Mouse (Mus musculus) telencephalon, adult 2 months (tissue): ENCODE data around the gene Cbs.
A peak's percentile ranks its signal among the peaks of the same experiment; 100 is the strongest.

Experiments
- DNase-seq: peaks from one replicate; pipeline ENCODE4 v3.0.0-alpha.2; 2011; ENCODE audit warnings: low read depth, low spot score

Cbs gene

DNA sequence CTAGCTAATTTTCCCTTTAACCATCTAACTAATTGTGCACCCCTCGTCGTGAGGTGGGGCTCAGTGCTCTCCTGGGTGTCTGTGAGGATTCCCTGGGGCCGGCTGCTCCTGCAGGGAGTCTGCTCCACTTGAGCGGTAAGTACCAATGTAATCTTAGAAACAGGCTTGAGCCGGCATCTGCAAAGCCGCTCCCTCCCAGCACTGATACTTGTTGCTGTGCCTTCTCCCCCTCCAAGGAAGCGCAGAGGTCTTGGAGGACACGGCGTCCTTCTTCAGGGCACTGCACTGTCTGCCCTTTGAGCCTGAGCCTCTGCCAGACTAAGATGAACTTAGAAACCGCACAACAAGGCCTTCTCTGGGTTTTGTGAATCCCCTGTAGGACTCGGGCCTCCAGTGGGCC is 46.2 kb downstream of the Cbs start:
- no peak for DNase-seq

DNA sequence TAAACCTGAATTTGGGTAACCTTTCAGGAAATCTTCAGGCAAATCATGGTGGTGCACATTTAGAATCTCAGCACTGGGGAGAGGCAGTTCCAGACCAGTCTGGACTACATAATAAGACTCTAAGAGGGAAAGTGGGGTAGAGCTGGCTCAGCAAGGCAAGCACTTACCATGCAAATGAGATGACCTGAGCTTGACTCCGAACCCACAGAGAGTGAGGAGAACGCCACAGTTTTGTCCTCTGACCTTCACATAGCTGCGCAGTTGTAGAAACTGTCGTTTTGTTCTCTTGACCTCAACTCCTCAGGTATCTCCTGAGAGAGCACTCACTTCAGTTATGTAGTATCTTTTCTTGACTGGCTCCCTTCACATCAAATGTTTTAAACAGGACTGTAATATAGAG is 48.3 kb downstream of the Cbs start:
- DNase-seq: no peak

DNA sequence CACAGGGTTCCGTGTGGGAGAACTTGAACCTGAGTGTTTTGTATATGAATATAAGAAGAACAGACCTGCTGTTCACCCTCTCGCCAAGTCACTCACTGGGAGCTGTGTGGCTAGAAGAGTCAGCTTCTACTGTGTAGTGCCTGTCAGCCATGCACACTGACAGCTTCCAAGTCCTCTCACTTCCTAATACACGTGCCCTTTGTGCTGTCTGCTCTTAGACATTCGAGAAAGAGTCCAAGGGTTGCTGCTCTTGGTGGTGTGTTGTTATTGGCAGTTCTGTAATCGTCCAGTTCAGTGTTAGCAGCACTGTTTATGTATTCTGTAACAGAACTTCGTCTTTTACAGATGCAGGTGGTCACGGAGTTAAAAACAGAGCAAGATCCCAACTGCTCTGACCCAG is 48.9 kb downstream of the Cbs start:
- no peak for DNase-seq

DNA sequence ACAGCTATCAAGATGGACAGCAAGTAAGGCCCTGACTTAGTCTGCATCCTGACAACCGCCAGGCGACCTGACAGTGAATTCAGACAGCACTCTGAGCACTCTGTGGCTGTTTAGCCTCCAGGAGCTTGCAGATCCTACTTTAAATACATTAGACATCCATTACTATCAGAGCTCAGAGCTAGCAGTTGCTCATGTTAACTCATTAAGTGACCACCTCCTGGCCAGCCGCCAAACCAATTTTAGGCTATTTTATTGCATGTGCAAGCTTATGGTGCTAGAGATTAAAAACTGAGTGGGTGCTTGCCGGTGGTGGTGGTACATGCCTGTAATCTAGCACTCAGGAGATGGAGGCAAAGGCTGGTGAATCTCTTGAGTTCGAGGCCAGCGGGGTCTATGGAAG is 53.3 kb downstream of the Cbs start:
- no peak for DNase-seq

DNA sequence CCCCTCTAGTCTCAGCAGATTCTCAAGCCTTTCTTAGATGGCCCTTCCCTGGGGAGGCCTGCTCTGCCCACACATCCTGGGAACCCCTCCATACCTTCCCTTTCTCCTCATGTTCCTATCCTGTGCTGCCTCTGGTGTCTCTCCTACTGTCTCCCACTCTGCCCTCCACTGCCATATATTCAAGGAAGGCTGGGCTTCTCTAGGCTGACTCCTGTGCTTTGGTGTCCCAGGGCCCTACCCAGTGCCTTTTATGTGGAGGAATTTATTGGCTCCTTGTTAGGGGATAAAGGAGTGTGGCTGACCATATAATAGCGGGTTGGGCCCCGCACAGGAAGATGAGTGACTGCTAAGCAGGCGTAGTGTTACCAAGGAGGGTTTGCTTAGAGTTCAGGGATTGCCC is 53.9 kb downstream of the Cbs start:
- no peak for DNase-seq

DNA sequence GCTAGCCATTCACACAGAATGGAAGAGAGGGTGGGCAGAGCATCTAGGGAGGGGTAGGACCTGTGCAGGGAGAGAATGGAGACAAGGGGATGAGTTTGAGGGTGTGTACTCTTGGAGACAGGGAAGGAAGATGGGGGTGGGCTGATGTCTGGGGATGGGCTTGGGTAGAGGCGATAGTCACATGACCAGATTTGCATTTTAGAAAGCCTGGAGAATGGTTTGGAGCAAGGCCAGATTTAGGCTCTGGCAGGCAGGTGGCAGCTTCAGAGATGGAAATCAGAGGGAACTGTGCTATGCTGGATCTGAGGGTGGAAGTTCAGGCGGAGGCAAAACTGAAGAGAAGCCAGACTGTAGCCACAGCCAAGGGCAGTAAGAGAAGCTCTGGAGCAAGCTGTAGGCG is 56.7 kb downstream of the Cbs start:
- no peak for DNase-seq

DNA sequence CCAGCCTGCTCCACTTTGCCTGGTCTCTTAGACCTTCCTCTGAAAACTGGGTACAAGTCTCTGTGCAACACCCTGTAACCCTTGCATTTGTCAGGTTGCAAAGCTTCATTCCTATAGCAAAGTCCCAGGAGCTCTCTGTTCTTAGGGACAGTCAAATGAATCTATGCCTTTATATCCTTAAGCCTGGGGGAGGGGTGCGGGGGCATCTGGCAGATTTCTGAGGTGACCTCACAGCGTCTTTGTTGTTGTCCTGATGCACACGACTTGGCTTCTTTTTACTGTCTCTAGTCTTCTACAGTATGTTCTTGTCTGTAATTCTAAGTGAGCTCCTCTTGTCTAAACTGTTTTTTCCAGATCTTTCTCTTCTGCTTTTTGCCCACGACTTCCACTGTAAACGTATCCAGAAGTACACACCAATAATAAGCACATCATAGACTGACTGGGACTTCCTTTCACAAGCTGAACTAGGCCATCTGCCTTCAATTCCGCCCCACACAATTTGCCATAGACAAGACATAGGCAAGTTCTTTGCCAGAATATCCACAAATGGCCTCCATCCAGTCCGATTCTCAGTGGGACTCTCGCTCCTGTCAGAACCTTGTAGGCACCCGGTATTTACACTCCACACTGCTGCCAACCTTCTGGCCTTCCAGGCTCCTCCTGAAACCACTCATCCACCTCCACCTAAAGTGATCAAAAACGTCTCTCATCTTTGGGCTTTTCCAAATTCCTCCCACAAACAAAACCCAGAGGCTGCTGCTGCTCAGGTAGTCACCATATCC is 60.5 kb downstream of the Cbs start:
- no peak for DNase-seq

DNA sequence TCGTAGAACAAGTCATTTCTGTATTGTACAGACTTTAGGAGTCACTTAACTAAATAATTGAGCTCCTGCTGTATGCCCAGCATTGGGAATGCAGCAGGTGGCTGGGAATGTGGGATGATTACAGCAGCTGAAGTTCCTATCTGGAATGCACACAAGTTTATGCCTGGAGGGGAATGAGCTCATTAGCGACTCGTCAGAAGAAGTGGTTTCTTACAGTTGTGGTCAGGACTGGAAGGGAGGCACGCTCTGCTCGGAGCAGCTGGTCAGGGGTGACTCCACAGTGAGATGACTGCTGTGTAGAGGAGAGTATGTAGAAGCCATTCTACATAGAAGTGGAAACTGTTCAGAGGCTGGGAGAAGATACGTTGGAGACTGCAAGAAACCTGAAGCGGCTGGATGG is 62.4 kb downstream of the Cbs start:
- no peak for DNase-seq

DNA sequence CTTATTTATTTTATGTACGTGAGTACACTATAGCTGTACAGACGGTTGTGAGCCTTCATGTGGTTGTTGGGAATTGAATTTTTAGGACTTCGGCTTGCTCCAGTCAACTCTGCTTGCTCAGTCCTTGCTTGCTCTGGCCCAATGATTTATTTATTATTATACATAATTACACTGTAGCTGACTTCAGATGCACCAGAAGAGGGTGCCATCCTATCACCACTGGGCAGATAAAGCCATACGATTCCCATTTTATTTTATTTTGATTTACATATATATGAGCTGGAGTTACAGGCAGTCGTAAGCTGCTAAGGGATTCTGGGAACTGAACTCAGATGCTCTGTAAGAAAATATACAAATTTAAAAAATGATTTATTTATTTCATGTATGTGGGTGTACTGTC is 65.3 kb downstream of the Cbs start:
- no peak for DNase-seq

DNA sequence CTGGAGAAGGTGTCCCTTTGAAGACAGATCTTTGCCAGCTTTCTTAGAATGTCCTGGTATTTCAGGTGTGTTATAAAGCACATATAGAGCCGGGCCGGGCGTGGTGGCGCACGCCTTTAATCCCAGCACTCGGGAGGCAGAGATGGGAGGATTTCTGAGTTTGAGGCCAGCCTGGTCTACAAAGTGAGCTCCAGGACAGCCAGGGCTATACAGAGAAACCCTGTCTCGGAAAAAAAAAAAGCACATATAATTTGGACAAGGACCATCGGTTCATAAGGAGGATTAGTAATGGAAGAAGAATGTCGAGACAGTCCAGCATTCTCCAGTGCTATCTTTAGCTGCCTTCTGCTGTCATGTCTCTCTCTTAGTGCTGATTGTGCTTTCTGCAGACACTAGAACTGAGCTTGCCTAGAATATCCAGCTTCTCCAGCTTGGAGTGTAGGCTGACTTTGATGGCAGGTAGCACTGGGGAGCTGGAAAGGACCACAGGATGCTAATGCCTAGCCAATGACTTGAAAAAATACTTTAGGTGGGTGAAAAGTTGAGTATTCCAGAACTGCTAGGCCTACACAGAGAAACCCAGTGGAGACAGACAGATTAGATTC is 66.6 kb downstream of the Cbs start:
- peak; percentile 70 for DNase-seq

DNA sequence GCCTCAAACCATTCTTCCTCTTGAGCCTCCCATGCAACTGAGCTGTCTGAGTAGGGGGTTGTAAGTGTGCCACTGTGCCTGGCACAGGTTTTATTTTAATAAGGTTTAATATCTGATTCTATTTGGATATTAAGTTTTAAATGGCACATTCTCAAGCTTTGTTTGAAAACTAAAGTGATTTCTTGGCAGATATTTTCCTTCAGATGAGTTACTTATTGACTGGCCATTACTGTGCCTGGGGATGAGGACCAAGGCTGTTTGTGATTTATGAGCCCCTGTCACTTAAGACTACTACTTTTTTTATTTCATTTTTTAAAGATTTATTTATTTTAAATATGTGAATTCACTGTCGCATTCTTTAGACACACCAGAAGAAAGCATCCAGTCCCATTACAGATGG is 67.3 kb downstream of the Cbs start:
- no peak for DNase-seq

DNA sequence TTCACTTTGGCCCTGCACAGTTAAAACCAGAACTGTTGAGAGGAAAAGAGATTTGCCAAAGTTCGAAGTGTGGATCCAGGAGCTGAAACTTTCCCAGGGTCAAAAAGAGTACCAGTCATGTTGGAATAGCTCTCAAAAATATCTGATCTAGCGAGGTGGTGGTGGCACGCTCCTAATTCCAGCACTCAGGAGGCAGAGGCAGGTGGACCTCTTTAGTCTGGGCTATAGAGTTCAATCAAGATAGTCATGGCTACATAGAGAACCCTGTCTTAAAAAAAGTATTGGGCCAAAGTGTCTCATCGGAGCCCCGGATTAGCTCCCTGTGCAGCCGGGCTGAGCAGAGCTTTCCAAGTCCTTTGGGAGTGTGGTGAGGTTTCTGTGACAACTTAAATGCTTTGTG is 70.8 kb downstream of the Cbs start:
- no peak for DNase-seq

DNA sequence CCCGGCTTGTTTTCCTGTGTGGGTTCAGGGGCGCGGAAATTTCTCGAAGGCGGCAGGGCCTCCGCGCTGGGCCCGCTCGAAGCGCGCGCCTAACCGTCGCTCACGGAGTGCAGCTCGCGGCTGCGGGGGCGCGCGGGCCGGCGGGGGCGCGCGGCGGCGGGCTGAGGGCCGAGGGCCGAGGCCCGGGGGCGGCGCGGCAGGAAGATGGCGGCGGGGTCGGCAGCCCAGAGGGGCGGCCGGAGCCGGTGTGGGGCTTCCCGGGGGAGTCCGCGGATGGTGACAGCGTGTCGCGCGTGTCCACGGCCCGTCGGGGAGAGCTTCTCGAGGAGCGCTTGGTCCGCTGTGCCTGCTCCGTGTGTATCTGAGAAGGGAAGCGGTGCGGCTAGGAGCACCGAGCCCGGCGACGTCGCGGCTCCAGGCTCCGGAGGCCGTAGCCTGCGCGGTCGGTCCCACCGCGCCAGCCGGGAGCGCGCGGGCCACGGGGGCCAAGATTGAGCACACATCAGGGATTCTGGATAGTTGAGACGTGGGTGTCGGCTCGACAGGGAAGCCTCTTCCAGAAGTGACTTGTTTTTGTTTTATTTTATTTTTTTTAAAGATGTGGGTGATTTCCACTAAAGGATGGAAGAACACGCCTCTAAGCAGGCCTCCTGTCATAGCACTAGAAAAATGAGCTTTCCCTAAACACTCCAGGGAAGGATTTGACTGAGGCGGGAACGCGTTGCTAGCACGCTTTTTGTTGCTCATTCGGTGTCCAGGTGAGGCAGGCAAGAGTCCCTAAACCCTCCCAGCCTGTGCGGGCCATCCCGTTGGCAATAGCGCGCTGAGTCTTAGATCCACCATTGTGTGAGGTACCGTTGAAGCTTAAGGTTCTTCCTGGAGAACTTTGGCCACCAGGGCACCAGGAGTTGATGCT is 71.6 kb downstream of the Cbs start:
- DNase-seq: no peak

DNA sequence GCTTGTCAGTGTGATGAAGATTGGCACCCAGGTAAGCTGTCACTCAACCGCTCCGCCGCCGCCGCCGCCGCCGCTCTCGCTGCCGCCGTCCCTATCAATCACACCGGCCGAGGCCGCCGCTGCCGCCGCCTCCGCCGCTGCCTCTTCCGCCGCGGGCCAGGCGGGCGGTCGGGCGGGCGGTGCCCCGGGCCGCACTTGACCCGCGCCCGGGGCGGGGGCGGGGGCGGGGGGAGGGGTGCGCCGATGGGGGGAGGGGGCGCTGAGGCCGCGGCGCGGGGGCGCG is 72.2 kb downstream of the Cbs start:
- DNase-seq: no peak

DNA sequence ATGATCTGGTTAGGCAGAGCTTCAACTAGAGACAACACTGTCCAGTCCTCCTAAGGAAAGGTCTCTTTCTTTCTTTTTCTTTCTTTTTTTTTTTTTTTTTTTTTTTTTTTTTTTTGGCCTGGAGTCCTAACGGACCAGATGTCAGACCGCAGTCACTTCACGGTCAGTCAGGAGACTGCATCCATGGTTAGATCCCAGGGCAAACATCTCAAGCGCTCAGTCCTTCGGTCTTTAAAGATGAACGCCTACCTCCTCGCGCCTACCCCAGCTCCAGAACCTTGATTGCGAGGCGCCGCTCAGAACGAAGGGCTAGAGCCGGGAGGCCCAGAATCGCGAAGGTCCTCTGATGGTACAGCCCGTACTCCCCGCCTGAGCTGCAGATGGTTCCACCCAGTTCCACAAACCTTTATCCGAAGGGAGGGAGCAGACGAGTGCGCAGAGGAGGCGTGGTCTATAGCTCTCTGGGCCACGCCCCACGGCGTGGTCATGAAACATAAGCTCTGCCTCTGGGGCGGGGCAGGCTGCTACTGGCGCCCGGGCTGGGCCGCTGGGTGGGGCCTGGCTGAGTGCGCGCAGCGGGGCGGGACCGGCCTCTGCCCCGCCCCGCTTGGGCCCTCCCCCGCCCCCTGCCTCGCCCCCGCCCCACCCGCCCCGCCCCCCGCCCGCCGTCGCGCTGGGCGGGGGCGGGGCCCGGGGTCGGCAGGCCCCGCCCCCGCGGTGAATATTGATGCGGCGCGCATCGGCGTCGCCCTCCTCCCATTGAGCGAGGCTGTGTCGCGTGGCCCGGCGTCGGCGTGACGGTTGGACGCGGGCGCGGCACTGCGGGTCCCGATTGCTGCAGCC is 72.8 kb downstream of the Cbs start, which contains the start of gene Pknox1:
Gene Pknox1 (plus strand): TSS at position 720 of the 843 bp plus-strand sequence.
- DNase-seq: peak; percentile 99

DNA sequence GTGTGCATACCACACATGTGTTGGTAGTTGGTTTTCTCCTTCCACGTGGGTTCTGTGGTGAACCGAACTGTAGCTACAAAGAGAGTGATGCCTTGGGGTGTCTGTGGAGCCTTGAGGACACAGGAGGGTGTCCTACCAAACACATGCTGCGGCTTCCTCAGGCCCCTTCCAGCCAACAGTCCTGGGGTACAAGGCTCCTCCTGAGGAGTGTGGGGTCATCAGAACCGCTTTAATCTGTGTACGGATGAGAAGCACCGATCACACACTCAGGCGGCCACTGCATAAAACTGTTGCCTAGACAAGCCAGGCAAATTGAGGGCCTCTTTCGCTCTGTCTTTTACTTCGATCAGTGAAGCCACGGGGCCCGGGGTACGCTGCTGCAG is 73.4 kb downstream of the Cbs start:
- DNase-seq: no peak

DNA sequence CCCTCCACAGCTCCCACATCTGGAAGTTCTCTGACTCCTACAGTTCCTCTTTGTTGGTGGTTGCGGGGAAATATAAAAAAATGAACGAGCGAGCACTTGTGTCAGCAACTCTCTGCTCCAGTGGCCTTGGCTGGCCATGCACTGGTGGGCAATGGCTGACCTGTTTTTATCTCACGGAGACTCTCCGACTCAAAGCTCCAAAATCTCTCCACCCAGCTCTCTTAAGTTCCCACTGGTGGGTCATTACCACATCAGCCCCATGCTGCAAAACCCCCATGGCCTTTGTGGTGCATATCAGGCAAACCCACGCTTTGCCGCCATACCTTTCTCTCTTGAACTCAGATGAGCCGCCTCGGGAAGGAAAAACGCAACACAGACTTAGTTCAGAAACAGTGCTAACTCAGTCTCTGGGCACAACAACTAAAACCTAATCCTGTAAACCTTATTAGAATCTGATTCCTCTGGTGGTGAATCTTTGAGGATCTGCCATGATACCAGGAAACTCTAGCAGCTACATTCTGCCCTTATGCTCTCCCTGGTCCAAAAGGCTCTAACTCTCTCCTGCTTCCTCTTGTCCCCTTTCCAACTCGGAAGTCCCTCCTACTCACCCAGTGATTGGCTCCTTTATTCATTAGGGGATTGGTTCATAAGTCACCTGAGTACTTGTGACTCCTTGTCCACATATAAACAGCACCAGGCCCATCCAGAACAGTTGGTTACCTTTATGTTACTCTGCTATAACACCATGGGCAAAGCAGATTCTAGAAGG is 77.8 kb downstream of the Cbs start:
- DNase-seq: no peak
